Mouse (Mus musculus): Measurements from ENCODE around the gene Tnfrsf11a.
"Not testable (repeated sequence)": the region's sequence is repeated elsewhere in the genome, so short reads cannot be mapped to it uniquely, and the experiment has no call there.

The Tnfrsf11a gene

GRCm38 (mm10) chr1:105780457-105781364 is at the start of gene Tnfrsf11a:
Gene Tnfrsf11a (plus strand): TSS chr1:105780718.
- DNase-seq = peak; percentile 16 to 53

- no peak for DNase-seq
Measured at GRCm38 (mm10) chr1:105735318-105735717, 45.2 kb upstream of the Tnfrsf11a start.

DNA sequence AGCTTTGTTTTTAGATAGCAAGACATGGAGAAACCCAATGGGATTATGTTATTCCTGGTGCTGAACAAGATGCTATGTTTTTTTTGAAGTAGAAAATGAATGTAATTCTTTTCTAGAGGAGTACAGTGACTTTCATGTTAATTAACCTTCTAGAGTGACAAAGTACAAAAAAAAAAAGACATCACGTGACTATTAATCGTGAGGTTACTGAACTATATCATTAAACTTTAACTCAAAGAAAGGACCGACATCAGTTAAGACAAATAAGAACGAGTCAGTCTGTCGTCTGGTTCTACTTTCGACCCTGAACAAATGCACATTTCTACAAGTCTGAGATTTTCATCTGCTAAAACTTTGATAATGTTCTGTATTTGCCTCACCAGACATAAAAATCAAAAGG is 42.2 kb upstream of the Tnfrsf11a start:
- DNase-seq = no peak

GRCm38 (mm10) chr1:105739493-105739892 is 41.0 kb upstream of the Tnfrsf11a start:
- no peak for DNase-seq

- no peak for DNase-seq
Measured at GRCm38 (mm10) chr1:105742481-105742880, 38.0 kb upstream of the Tnfrsf11a start.

DNA sequence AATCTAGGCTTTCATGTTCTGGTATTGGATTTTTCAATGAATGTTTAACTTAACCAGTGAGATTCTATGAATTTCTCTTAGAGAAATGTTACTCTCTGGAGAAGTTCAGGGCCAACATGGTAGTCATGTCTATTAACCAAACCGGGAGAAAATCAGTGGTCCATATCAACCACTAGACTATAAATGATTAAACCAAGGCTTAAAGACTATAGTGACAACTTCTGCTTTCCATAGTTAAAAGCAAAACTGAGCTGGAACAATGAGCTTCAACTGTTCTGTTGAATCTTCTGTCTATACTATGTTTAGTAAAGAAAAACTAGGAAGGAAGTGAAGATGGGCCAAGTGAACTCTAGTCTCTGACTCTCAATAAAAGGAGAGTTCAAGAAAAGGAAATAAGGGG is 34.1 kb upstream of the Tnfrsf11a start:
- DNase-seq = no peak

DNA sequence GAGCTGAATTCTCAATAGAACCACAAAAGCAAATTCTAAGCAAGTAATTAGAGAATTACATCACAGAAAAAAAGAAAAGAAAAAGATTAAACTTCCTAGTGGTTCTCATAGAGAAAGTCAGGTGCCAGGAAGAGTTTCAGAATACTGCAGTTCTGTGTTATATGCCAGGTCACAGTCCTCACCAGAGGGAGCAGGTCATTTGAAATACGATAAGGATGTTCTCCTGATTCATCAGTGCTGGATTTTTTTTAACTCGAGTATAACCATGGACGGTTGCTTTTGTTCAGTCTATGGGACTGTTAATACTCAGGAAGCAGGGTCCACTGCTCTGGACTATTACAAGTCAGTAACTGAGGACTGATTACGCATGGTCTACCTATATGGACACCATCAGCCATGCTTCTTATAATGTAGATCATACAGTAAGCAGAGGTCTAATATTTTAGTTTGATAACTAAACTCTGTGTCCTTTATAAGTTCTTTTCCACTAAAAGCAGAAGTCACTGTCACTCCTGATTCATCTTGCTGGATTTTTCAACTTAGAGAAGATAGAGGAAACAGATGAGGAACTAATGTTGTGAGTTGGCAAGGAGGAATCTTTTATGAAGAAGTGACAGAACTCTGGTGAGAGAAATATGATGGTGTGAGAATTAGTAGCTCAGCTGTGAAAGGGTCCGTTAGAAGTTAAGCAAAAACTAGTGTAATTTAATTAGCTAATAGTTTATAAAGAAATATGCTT is 33.5 kb upstream of the Tnfrsf11a start:
- DNase-seq = no peak

- no peak for DNase-seq
Measured at GRCm38 (mm10) chr1:105748091-105748799, 32.3 kb upstream of the Tnfrsf11a start.

GRCm38 (mm10) chr1:105752196-105752595 is 28.3 kb upstream of the Tnfrsf11a start:
- no peak for DNase-seq

GRCm38 (mm10) chr1:105752944-105753343 is 27.6 kb upstream of the Tnfrsf11a start:
- DNase-seq = no peak

DNA sequence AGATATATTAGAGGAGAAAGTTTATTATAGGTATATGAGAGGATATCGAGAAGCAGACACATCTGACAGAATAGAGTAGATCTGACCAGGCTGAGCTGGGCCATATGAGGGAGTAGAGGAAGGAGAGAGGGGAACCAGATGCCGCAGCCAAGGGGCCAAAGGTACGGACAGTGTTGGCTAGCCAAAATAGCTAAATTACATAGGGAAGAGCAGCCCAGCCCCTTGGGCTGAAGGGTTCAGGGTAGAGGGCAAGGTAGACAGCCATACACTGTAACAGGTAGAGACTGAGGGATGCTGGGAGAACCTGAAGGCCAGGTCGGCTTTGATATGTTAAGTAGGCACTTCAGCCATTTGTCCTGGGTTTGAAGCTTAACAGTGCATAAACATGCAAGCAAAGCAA is 21.7 kb upstream of the Tnfrsf11a start:
- no peak for DNase-seq

DNA sequence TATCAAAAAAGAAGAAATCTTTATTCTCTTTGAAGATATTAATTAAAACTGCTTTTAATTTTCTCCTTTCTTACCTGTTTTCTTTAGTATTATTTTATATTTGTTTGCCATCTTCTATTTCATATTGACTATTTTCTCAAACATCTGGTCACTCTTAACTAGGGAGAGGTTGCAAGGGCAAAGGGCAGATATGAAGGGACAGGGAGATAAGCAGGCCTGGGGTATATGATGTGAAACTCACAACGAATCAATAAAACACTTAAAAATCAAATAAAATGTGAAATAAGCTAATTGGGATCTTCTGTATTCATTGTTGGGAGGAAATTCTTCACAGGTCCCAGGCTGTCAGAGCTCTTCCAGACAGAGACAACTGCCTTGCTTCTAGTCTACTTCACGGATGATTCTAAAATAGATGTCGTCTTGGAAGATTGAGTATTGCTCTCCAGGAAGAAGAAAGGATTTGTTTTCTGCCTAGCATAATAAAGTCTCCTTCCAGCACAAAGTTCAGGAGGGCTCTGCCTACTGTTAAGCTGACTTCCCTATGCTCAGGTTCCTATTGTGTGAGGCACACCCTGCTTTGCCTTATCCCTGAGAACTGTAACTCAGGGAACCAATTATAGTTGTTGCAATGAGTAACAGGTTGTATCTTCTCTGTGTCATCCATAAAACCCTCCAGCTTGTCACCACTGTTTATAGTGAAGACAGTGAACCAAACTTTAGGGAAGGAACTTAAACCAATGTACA is 20.9 kb upstream of the Tnfrsf11a start:
- no peak for DNase-seq

DNA sequence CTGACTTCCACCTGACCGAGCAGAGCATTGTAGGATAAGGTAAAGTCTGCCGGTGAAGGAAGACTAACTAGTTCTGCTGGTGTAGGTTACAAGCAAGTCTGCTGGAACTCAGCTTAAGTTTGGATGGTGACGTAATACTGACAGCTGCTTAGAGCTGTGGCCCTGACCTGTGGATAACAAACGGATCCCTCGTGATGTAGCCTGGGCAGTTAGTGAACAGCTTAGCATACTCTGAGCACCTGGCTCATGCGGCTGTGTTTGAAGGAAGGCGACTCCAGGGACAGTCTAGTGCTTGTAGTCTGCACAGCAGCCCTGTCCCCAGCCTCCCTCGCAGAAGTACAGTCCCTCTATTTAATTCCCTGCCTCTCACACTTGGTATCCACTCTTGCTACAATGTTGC is 14.9 kb upstream of the Tnfrsf11a start:
- DNase-seq = no peak

DNA sequence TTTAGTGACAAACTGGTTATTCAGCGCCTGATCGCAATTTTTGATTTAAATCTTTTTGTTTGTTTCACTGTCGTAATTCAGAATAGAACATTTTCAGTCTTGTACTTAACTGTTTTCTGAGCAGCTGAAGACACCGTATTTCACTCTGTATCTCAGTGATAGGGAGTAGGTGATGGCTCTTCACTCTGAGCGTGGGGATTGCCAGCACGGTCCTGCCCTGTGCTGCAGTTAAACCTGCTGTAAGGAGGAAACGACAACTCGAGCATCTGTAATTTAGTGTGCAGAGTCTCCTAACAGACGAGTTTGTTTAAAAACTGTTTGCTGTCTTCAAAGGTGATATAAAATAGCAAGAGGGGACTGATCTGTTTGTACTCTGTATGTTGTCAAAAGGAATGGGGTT is 14.4 kb upstream of the Tnfrsf11a start:
- DNase-seq = not testable (repeated sequence)

DNA sequence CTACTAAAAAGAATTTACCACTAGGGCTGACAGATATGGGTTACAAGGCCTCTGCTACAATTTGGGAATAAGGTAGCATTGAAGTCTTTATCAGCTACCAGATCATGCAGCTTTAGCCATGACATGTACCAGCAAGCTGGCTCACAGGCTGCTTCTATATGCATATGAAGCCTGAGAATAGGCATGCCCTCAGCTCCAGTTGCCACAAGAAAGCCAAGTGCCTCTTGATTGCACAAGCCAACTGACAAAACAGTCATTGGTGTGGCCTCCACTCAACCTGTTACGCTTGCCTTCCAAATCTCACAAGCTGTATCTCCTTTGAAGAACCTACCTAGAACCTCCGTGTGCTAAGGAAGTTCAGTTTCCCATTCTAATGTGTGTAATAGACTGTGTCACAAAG is 12.1 kb upstream of the Tnfrsf11a start:
- no peak for DNase-seq

DNA sequence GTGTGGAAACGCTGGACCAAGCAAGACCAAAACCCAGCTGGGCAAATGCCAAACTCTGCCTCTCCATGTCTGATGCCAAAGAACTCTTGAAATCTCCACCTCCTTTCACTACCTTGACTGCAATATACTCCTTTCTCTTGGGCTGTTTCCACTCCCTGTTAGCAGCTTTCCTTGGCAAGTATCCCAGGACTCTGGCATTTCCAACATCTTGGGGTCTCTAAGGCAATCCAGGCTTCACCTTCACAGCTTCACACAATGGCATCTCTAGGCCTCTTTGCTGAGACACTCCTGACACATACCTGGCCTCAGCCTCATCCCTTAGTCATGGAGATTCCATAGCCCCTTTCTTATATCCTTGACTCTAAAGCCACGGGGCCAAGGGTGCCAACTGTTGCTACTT is 9.8 kb upstream of the Tnfrsf11a start:
- DNase-seq = no peak

GRCm38 (mm10) chr1:105776426-105776825 is 4.1 kb upstream of the Tnfrsf11a start:
- DNase-seq = no peak

GRCm38 (mm10) chr1:105780079-105780456 is 450 bp upstream of the Tnfrsf11a start:
- no peak for DNase-seq

GRCm38 (mm10) chr1:105781391-105782146 is 1.1 kb downstream of the Tnfrsf11a start:
- no peak for DNase-seq

DNA sequence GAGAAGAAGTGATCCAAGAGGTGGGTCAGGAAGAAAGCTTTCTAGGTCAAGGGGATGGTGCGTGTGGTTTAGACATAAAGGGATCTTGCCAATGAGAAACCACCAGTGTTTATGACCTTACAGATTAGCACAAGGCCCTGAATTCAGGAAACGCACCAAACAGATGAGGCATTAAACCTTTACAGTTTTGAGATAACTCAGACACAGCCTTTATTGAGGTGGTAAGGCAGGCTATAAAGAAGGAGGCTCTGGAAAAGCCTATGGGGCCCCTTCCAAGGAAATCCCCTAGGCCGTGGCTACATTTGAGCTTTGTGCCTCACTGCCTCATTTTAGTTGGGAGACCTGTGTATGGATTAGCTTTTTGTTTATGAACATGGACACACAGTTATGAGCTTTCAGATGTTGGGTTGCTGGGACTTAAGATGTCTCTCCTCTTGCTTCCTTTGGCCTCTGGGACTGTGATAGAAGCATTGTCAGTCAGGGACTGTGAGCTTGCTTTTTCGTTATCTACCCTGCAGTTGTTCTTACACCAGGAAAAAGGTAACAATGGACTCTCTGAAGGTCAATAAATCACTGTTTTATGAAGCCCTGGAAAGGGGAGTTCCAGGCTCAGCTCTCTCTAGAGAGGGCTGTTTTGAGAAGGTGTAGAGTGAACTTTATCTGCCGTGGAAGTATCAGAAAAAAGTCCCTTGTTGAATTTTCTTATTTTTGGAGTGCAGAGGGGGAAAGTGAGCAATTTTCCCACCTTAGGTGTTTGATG is 3.9 kb downstream of the Tnfrsf11a start:
- DNase-seq = no peak

DNA sequence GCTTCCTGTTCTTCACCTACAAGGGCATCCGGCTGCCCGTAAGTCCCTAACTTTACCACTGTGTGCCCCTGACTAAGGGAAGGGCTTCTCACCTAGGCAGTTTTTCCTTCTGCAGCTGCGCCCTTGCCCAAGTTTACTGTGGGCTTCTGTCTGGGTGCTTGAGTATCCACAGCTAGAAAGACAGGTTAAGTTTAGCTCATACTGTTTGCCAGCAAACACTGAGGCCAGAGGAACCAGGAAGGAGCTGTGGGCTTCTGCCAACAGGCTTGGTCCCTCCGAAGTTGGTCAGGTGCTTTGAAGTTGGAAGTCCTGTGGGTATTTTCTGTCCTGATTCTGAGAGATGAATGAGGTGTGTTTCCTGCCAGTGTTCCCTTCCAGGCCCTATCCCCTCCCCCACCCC is 4.6 kb downstream of the Tnfrsf11a start:
- DNase-seq = no peak
